Mouse (Mus musculus) heart, postnatal 0 days (tissue): Measurements from ENCODE around the gene Kctd11. TPM values are rescaled to one million over a fixed set of nuclear protein-coding genes. Genes with fewer than 3 reads are reported as not detected.

Experiments used
- ATAC-seq: fragments of 200-750 bp; cut with Nextera tagmentation; 2 replicates; pipeline ENCODE4 v1.8.0; 2017; ENCODE audit warnings: low read depth, moderate number of reproducible peaks, moderate library complexity; ENCODE audit not compliant: insufficient read depth
- DNase-seq: peaks from one replicate; pipeline ENCODE4 v3.0.0-alpha.2; 2016; ENCODE audit warnings: low spot score
- H3K27ac ChIP-seq: fragments of 300-500 bp; sonication (generic); 2 replicates; pipeline ENCODE4 v1.5.1; 2014; ENCODE audit warnings: low read depth, mild to moderate bottlenecking
- H3K27me3 ChIP-seq: fragments of 300-500 bp; sonication (generic); 2 replicates; pipeline ENCODE4 v1.6.1; 2014; ENCODE audit warnings: low read length, mixed read lengths; ENCODE audit not compliant: control insufficient read depth, insufficient read depth
- H3K36me3 ChIP-seq: fragments of 300-500 bp; sonication (generic); replicated peaks from 2 replicates; pipeline ENCODE4 v1.6.1; 2014; ENCODE audit warnings: low read length, mixed read lengths; ENCODE audit not compliant: control insufficient read depth, insufficient read depth
- H3K4me1 ChIP-seq: fragments of 300-500 bp; sonication (generic); 2 replicates; pipeline ENCODE4 v1.6.1; 2014; ENCODE audit warnings: antibody characterized with exemption; ENCODE audit not compliant: control insufficient read depth, insufficient read depth
- H3K4me2 ChIP-seq: fragments of 300-500 bp; sonication (generic); 2 replicates; pipeline ENCODE4 v1.6.1; 2014; ENCODE audit warnings: low read depth, mild to moderate bottlenecking, low read length, moderate library complexity
- H3K4me3 ChIP-seq: fragments of 300-500 bp; sonication (generic); 2 replicates; pipeline ENCODE4 v1.5.1; 2014; ENCODE audit warnings: low read depth, low read length
- H3K9ac ChIP-seq: fragments of 300-500 bp; sonication (generic); replicated peaks from 2 replicates; pipeline ENCODE4 v1.6.1; 2014; ENCODE audit warnings: low read depth, low read length, mixed read lengths
- H3K9me3 ChIP-seq: fragments of 300-500 bp; sonication (generic); replicated peaks from 2 replicates; pipeline ENCODE4 v1.6.1; 2016; ENCODE audit warnings: low read length; ENCODE audit not compliant: control insufficient read depth
- CTCF ChIP-seq: IDR thresholded peaks from 2 replicates; pipeline ENCODE4 v1.5.1; 2016; ENCODE audit warnings: antibody characterized with exemption, control low read depth, low read depth
- EP300 ChIP-seq: IDR thresholded peaks from 2 replicates; pipeline ENCODE4 v1.6.1; 2016; ENCODE audit warnings: antibody characterized with exemption, low read depth
- WGBS: fragments of 180-500 bp; shearing (Covaris S2); extraction: QIAGEN DNeasy Blood & Tissue Kit; methylation state at CpG from one replicate; pipeline ENCODE4 v1.1.7; 2014; 5-methylcytosine and 5-hydroxymethylcytosine counted together
- polyA plus RNA-seq: library from polyadenylated mRNA; unstranded; fragments of >200 nt; fragmentation: Nextera tagmentation; extraction: Ambion mirVana; gene quantifications from 2 replicates; pipeline ENCODE4 v1.2.1, GENCODE M21; 2015
- total RNA-seq: library from RNA; depleted of rRNA; stranded (reverse); fragments of >200 nt; gene quantifications from 2 replicates; pipeline ENCODE4 v1.2.3, GENCODE M21; 2014; ENCODE audit warnings: low replicate concordance

Kctd11 gene
- total and polyA plus RNA-seq, 2 experiments from 2014 or later, result 2.3 to 9.4 TPM

DNA sequence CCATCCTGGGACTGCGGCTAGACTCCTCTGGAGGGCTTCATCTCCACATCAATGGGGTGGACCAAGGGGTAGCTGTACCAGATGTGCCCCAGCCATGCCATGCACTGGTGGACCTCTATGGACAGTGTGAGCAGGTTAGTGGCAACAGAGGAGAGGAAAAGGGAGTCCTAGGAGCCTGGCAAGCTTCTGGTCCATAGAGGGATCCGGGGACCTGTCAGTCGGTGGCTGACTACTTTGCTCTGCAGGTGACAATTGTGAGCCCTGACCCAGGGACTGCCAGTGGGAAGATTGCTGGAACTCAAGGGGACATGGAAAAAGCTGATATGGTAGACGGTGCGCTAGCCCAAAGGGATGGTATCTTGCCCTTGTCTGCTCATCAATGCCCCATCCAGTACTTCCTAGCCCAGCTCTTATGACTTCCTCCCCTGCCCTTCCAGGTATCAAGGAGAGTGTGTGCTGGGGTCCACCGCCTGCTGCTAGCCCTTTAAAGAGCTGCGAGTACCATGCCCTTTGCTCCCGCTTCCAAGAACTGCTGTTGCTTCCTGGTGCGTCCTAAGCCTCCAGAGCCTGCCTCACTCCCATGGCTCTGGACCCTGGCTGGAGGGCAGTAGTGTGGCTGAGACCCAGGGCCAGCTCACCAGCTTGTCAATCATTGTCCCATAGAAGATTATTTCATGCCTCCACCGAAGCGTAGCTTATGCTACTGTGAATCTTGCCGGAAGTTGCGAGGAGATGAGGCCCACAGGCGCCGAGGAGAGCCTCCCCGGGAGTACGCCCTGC is 29.8 kb upstream of the Kctd11 start:
- Histone ChIP-seq H3K4me3 (no peak overlapping the region), H3K4me2 (no peak overlapping the region), H3K9ac (no peak overlapping the region), H3K27me3 (no peaks in the 10 kb centered on the region), H3K4me1 (peaks cover 16% of the 10 kb centered on the region), H3K27ac (no peak overlapping the region), H3K9me3 (no peaks in the 10 kb centered on the region), H3K36me3 (peaks cover 79% of the 10 kb centered on the region)
- TF ChIP-seq CTCF (no peak), EP300 (no peak)
- ATAC-seq, result no peak
- DNase-seq, result no peak
- WGBS, result 91% methylated on average over 17 of the region's 17 CpGs

DNA sequence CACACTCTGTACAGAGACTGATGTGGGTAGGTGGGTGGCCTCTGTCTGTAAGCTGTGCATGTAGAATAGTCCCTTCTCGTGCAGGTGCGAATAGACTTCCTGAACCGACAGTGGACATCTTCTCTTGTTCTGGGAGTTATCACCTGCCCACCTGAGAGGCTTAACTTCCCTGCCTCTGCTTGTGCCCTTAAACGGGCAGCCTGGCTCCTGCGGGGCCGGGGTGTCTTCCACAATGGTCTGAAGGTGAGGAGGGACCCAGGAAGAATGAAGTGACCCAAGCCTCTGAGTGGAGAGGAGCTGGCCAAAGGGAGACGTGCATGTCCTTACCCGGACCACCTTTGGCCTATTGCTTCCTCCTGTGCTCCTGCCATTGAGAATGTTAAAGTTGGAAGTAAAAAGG is 29.0 kb upstream of the Kctd11 start:
- H3K4me1 ChIP-seq, result peaks cover 14% of the 10 kb centered on the region
- H3K27ac ChIP-seq, result no peak overlapping the region
- no peaks in the 10 kb centered on the region for H3K27me3 ChIP-seq
- DNase-seq (no peak), ATAC-seq (no peak)
- peaks cover 80% of the 10 kb centered on the region for H3K36me3 ChIP-seq
- no peak overlapping the region for H3K4me3 ChIP-seq
- TF ChIP-seq CTCF, result no peak
- no peak for TF ChIP-seq EP300
- H3K9ac ChIP-seq, result no peak overlapping the region
- H3K9me3 ChIP-seq, result no peaks in the 10 kb centered on the region
- 90% methylated on average over 8 of the region's 8 CpGs for WGBS
- H3K4me2 ChIP-seq, result no peak overlapping the region

DNA sequence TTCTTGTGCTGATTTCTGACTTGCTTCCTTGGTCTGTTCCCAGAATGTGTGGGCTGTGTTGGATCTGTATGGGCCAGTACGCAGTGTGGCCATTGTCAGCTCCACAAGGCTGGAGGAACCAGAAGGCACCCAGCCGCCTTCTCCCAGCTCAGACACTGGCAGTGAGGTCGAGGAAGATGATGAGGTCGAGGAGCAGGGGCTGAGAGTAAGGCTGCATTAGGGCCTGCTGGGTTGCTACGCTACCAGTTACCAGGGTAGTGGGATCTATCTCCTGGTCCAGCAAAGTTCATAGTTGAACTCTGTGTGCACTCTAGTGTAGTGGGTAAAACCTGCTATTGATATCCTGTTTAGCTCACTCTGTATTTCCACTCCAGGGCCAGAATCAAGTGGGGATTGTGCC is 28.0 kb upstream of the Kctd11 start:
- H3K4me3 ChIP-seq, result no peak overlapping the region
- H3K27ac ChIP-seq, result no peak overlapping the region
- H3K9ac ChIP-seq, result no peak overlapping the region
- DNase-seq (no peak), ATAC-seq (no peak)
- no peaks in the 10 kb centered on the region for H3K27me3 ChIP-seq
- H3K9me3 ChIP-seq, result no peaks in the 10 kb centered on the region
- no peak overlapping the region for H3K4me2 ChIP-seq
- TF ChIP-seq CTCF, result no peak
- TF ChIP-seq EP300, result no peak
- peaks cover 82% of the 10 kb centered on the region for H3K36me3 ChIP-seq
- H3K4me1 ChIP-seq, result peaks cover 4% of the 10 kb centered on the region
- 92% methylated on average over 5 of the region's 5 CpGs for WGBS

DNA sequence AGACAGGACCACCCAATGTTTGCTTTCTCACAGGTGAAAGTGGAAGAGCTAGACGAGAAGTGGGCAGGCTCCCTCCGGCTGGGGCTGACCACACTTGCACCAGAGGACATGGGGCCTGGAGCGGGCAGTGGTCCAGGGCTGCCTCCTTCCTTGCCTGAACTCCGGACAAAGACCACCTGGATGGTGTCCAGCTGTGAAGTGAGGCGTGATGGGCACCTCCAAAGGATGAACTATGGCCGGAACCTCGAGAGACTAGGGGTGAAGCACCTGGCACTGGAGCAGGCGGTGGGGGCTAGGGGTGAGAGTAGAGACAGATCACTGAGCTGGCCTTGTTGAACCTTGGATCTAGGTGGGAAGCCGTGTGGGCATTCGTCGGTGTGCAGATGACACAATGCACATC is 27.4 kb upstream of the Kctd11 start:
- TF ChIP-seq EP300, result no peak
- TF ChIP-seq CTCF, result no peak
- Histone ChIP-seq H3K27me3 (no peaks in the 10 kb centered on the region), H3K9ac (no peak overlapping the region), H3K36me3 (peaks cover 88% of the 10 kb centered on the region), H3K4me1 (peaks cover 4% of the 10 kb centered on the region), H3K9me3 (no peaks in the 10 kb centered on the region), H3K27ac (no peak overlapping the region), H3K4me3 (no peak overlapping the region), H3K4me2 (no peak overlapping the region)
- DNase-seq (no peak), ATAC-seq (no peak)
- WGBS, result 93% methylated on average over 11 of the region's 11 CpGs

DNA sequence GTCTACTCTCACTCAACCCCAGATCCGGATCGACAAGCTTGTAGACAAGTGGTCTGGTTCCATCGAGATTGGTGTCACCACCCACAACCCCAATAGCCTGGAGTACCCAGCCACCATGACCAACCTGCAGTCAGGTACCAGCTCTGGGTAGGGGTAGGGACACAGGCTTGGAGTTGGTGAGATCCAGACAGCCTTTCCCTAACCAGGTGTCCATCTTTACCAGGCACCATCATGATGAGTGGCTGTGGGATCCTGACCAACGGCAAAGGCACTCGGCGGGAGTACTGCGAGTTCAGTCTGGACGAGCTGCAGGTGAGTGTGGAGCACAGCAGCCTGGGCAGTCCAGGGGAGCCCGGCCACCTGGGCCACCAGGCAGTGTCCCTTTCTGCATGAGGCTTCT is 23.1 kb upstream of the Kctd11 start:
- Histone ChIP-seq H3K36me3 (peaks cover 53% of the 10 kb centered on the region), H3K4me1 (peaks cover 18% of the 10 kb centered on the region; the same call in 1 of the 2 replicates), H3K27me3 (no peaks in the 10 kb centered on the region), H3K9ac (no peak overlapping the region), H3K27ac (no peak overlapping the region), H3K9me3 (no peaks in the 10 kb centered on the region), H3K4me3 (no peak overlapping the region), H3K4me2 (no peak overlapping the region)
- DNase-seq (no peak), ATAC-seq (no peak)
- no peak for TF ChIP-seq CTCF
- no peak for TF ChIP-seq EP300
- 94% methylated on average over 9 of the region's 9 CpGs for WGBS
